Mouse (Mus musculus) limb, embryonic 14.5 days (tissue): ENCODE data around the gene Bmf. TPM values are rescaled to one million over a fixed set of nuclear protein-coding genes. Genes with fewer than 3 reads are reported as not detected.

ENCODE experiments used
- ATAC-seq: fragments of 200-750 bp; cut with Nextera tagmentation; 2 replicates; pipeline ENCODE4 v1.8.0; 2017; ENCODE audit warnings: low read depth, moderate number of reproducible peaks, moderate TSS enrichment; ENCODE audit not compliant: low FRiP score
- DNase-seq: peaks from one replicate; pipeline ENCODE4 v3.0.0-alpha.2; 2015; ENCODE audit warnings: low spot score
- H3K27ac ChIP-seq: fragments of 300-500 bp; sonication (generic); replicated peaks from 2 replicates; pipeline ENCODE4 v1.5.1; 2014; ENCODE audit warnings: low read depth, mild to moderate bottlenecking, low read length, moderate library complexity, mixed read lengths
- H3K27me3 ChIP-seq: fragments of 300-500 bp; sonication (generic); 2 replicates; pipeline ENCODE4 v1.6.1; 2014; ENCODE audit warnings: low read length, mixed read lengths; ENCODE audit not compliant: control insufficient read depth, insufficient read depth
- H3K36me3 ChIP-seq: fragments of 300-500 bp; sonication (generic); 2 replicates; pipeline ENCODE4 v1.6.1; 2014; ENCODE audit warnings: mild to moderate bottlenecking, low read length, moderate library complexity, mixed read lengths; ENCODE audit not compliant: control insufficient read depth, insufficient read depth
- H3K4me1 ChIP-seq: fragments of 300-500 bp; sonication (generic); 2 replicates; pipeline ENCODE4 v1.6.1; 2014; ENCODE audit warnings: antibody characterized with exemption, low read length, mixed read lengths; ENCODE audit not compliant: control insufficient read depth, insufficient read depth
- H3K4me2 ChIP-seq: fragments of 300-500 bp; sonication (generic); replicated peaks from 2 replicates; pipeline ENCODE4 v1.6.1; 2014; ENCODE audit warnings: low read depth, mild to moderate bottlenecking, low read length, moderate library complexity; ENCODE audit not compliant: severe bottlenecking
- H3K4me3 ChIP-seq: fragments of 300-500 bp; sonication (generic); replicated peaks from 2 replicates; pipeline ENCODE4 v1.5.1; 2014; ENCODE audit warnings: low read length
- H3K9ac ChIP-seq: fragments of 300-500 bp; sonication (generic); 2 replicates; pipeline ENCODE4 v1.6.1; 2014; ENCODE audit warnings: mild to moderate bottlenecking, low read depth, low read length, moderate library complexity; ENCODE audit not compliant: severe bottlenecking
- H3K9me3 ChIP-seq: fragments of 300-500 bp; sonication (generic); 2 replicates; pipeline ENCODE4 v1.6.1; 2016; ENCODE audit warnings: low read length; ENCODE audit not compliant: control insufficient read depth
- POLR2A ChIP-seq: fragments of 200-500 bp; IDR thresholded peaks from 2 replicates; pipeline ENCODE4 v1.8.0; 2012; ENCODE audit warnings: inconsistent platforms, mild to moderate bottlenecking, moderate library complexity, borderline replicate concordance; ENCODE audit not compliant: insufficient read depth, insufficient read length; ENCODE audit errors: extremely low read depth
- WGBS: fragments of 180-500 bp; shearing (Covaris S2); extraction: QIAGEN DNeasy Blood & Tissue Kit; methylation state at CpG from one replicate; pipeline ENCODE4 v1.1.7; 2014; 5-methylcytosine and 5-hydroxymethylcytosine counted together
- polyA plus RNA-seq, 2 experiments: library from polyadenylated mRNA; depleted of rRNA in 1 of 2; stranded (reverse) in 1 of 2; unstranded in 1 of 2; fragments of >200 nt; fragmentation: Nextera tagmentation in 1 of 2; extraction: Ambion mirVana in 1 of 2; gene quantifications; 2 replicates each; pipeline versions ENCODE4 v1.2.1 to v1.2.3; 2012 to 2014

Bmf gene
- polyA plus RNA-seq, 2 experiments: 5.1 to 29.2 TPM

DNA sequence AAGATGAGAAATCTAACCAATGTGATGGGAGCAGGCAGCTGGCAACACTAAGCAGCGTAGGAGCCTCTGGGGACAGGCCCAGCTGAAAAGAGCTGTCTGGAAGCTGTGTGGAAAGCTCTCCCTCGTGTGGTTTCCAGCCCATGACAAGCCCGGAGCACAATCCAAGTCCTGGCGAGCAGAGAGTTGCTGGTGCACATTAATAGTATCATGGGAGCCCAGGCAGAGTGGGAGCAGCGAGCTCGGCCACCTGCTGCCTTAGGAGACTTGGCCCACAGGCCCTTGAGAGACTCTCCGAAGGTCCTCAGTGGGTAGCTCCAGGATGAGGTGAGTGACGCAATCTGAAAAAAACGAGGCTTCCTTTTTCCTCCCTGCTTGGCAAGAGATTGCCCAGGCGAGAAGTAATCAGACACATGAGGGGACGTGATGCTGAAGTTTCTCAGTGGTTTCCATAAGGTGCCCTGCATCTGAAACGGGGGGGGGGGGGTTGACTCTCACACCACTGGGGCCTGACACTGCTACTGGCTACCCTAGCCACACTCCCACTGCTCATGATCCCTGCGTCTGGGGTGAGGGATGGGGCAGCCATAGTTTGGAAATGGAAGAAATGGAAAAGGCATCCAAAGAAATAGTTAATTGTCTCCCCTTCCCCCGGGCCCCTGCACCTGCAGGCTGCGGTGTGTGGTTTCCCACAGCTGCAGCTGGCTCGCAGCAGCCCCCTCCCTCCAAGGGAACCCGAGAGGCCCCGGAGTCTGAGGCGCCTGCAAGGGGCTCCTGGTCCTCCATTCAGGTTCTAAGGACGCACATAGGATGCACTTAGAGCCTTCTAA, 50.1 kb downstream of the Bmf start:
- no peak for TF ChIP-seq POLR2A
- Histone ChIP-seq H3K4me2 (peak overlapping the region; percentile 3; the same call in 1 of the 2 replicates), H3K9ac (no peak overlapping the region), H3K9me3 (no peaks in the 10 kb centered on the region), H3K27me3 (no peaks in the 10 kb centered on the region), H3K4me3 (no peak overlapping the region), H3K4me1 (peaks cover 27% of the 10 kb centered on the region), H3K27ac (peak overlapping the region; percentile 67; the same call in 1 of the 2 replicates), H3K36me3 (no peaks in the 10 kb centered on the region)
- ATAC-seq (peak; percentile 89), DNase-seq (peak; percentile 62)
- 19% methylated on average over 20 of the region's 20 CpGs for WGBS

- 71% methylated on average over 6 of the region's 6 CpGs for WGBS
- no peak for TF ChIP-seq POLR2A
- H3K9ac ChIP-seq: no peak overlapping the region
- peaks cover 27% of the 10 kb centered on the region for H3K4me1 ChIP-seq
- ATAC-seq (no peak), DNase-seq (no peak)
- no peak overlapping the region for H3K4me3 ChIP-seq
- H3K4me2 ChIP-seq: no peak overlapping the region
- no peak overlapping the region for H3K27ac ChIP-seq
- H3K9me3 ChIP-seq: no peaks in the 10 kb centered on the region
- no peaks in the 10 kb centered on the region for H3K36me3 ChIP-seq
- no peaks in the 10 kb centered on the region for H3K27me3 ChIP-seq
Observed at GRCm38 (mm10) chr2:118498476-118498875, 51.0 kb downstream of the Bmf start.

GRCm38 (mm10) chr2:118497890-118498289, 51.6 kb downstream of the Bmf start:
- no peak overlapping the region for H3K27ac ChIP-seq
- no peak for DNase-seq
- no peak for TF ChIP-seq POLR2A

DNA sequence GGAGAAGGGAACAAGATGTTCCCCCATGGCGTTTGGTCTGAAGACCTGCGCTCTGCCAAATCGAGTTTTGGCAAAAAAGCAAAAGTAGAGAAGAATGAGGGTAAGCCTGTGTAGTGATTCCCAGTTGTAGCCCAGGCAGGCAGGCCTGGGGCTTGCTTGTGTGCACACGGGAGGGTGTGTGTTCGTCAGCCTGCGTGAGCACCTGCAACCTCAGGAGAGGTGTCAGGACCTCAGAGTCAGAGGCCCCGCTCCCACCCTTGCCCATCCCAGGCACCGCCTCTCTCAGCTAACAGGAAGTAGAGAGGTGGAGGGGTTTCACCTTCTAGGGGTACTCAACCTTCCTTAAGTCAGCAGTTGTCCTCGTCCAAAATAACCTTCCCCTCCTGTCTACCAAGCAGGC, 54.5 kb downstream of the Bmf start:
- no peak overlapping the region for H3K4me2 ChIP-seq
- WGBS: 70% methylated on average over 9 of the region's 9 CpGs
- no peaks in the 10 kb centered on the region for H3K27me3 ChIP-seq
- H3K36me3 ChIP-seq: no peaks in the 10 kb centered on the region
- no peak overlapping the region for H3K9ac ChIP-seq
- no peak for DNase-seq
- H3K4me3 ChIP-seq: no peak overlapping the region
- H3K9me3 ChIP-seq: no peaks in the 10 kb centered on the region
- H3K4me1 ChIP-seq: peaks cover 31% of the 10 kb centered on the region
- no peak for ATAC-seq
- H3K27ac ChIP-seq: no peak overlapping the region
- TF ChIP-seq POLR2A: no peak

More at GRCm38 (mm10) chr2:118497890-118498289, 51.6 kb downstream of the Bmf start:
- Histone ChIP-seq H3K27me3 (no peaks in the 10 kb centered on the region), H3K9ac (no peak overlapping the region), H3K4me3 (no peak overlapping the region), H3K9me3 (no peaks in the 10 kb centered on the region), H3K4me1 (peaks cover 27% of the 10 kb centered on the region), H3K36me3 (no peaks in the 10 kb centered on the region), H3K4me2 (no peak overlapping the region)
- 81% methylated on average over 5 of the region's 5 CpGs for WGBS
- no peak for ATAC-seq

DNA sequence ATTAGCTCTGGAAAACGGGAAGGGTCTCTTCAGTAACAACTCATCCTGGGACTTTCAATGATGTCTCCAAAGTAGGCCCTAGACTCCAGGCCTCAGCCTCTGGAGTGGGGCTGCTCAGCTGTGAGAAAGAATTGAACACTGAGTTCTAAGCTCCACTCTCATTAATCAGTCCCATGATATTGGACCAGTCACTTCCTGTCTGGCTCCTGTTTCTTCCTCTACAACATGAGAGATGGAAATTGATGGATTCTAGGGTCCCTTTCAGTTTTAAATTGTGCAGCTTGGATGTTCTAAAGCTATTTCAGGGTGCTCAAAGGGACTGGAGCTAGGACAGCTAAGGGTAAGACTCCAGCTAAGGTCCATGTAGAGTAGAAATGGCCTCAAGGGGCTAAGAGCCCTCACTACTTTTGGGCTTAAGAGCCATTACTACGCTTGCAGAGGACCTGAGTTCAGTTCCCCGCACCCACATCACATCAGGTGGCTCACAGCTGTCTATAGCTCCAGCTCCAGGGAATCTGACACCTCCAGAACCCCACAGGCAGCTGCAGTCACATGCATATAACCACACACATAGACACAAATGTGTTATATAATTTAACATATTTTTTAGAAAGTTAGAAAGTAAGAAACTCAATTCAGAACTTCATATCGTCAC, 57.6 kb downstream of the Bmf start:
- peaks cover 17% of the 10 kb centered on the region for H3K4me1 ChIP-seq
- H3K27me3 ChIP-seq: no peaks in the 10 kb centered on the region
- no peak for ATAC-seq
- no peak overlapping the region for H3K27ac ChIP-seq
- DNase-seq: no peak
- TF ChIP-seq POLR2A: no peak
- H3K36me3 ChIP-seq: no peaks in the 10 kb centered on the region
- 72% methylated on average over 4 of the region's 4 CpGs for WGBS
- no peak overlapping the region for H3K4me2 ChIP-seq
- no peaks in the 10 kb centered on the region for H3K9me3 ChIP-seq
- H3K4me3 ChIP-seq: no peak overlapping the region
- no peak overlapping the region for H3K9ac ChIP-seq
